Mouse (Mus musculus) kidney, postnatal 0 days (tissue): ENCODE measurements around the gene Carns1. TPM values are rescaled to one million over a fixed set of nuclear protein-coding genes. Genes with fewer than 3 reads are reported as not detected.

Experiments used
- ATAC-seq: fragments of 200-750 bp; cut with Nextera tagmentation; replicated peaks from 2 replicates; pipeline ENCODE4 v1.8.0; 2017; ENCODE audit warnings: low read depth, moderate number of reproducible peaks, moderate TSS enrichment, moderate library complexity; ENCODE audit not compliant: low FRiP score
- DNase-seq: peaks from one replicate; pipeline ENCODE4 v3.0.0-alpha.2; 2016; ENCODE audit warnings: low spot score
- H3K27ac ChIP-seq: fragments of 300-500 bp; sonication (generic); 2 replicates; pipeline ENCODE4 v1.5.1; 2014; ENCODE audit warnings: mild to moderate bottlenecking
- H3K27me3 ChIP-seq: fragments of 300-500 bp; sonication (generic); 2 replicates; pipeline ENCODE4 v1.6.1; 2014; ENCODE audit warnings: low read length, mixed read lengths; ENCODE audit not compliant: insufficient read depth
- H3K36me3 ChIP-seq: fragments of 300-500 bp; sonication (generic); 2 replicates; pipeline ENCODE4 v1.6.1; 2014; ENCODE audit warnings: low read length, mixed read lengths; ENCODE audit not compliant: insufficient read depth
- H3K4me1 ChIP-seq: fragments of 300-500 bp; sonication (generic); replicated peaks from 2 replicates; pipeline ENCODE4 v1.6.1; 2014; ENCODE audit warnings: antibody characterized with exemption, low read length, mixed read lengths; ENCODE audit not compliant: insufficient read depth
- H3K4me2 ChIP-seq: fragments of 300-500 bp; sonication (generic); 2 replicates; pipeline ENCODE4 v1.6.1; 2014; ENCODE audit warnings: mild to moderate bottlenecking, low read length, moderate library complexity, mixed read lengths
- H3K4me3 ChIP-seq: fragments of 300-500 bp; sonication (generic); replicated peaks from 2 replicates; pipeline ENCODE4 v1.5.1; 2014; ENCODE audit warnings: low read depth, low read length
- H3K9ac ChIP-seq: fragments of 300-500 bp; sonication (generic); 2 replicates; pipeline ENCODE4 v1.6.1; 2014; ENCODE audit warnings: low read depth, low read length
- H3K9me3 ChIP-seq: fragments of 300-500 bp; sonication (generic); replicated peaks from 2 replicates; pipeline ENCODE4 v1.6.1; 2016; ENCODE audit warnings: low read length, inconsistent platforms, mixed read lengths
- CTCF ChIP-seq: IDR thresholded peaks from 2 replicates; pipeline ENCODE4 v1.5.1; 2016; ENCODE audit warnings: antibody characterized with exemption, low read depth, mild to moderate bottlenecking, moderate library complexity
- WGBS: fragments of 180-500 bp; shearing (Covaris S2); extraction: QIAGEN DNeasy Blood & Tissue Kit; methylation state at CpG from one replicate; pipeline ENCODE4 v1.1.7; 2014; 5-methylcytosine and 5-hydroxymethylcytosine counted together
- polyA plus RNA-seq: library from polyadenylated mRNA; unstranded; fragments of >200 nt; fragmentation: Nextera tagmentation; extraction: Ambion mirVana; gene quantifications from 2 replicates; pipeline ENCODE4 v1.2.1, GENCODE M21; 2015

The Carns1 gene
- polyA plus RNA-seq, 1 experiment from 2014 or later = 3.3 TPM

- no peak overlapping the region for H3K27ac ChIP-seq
- DNase-seq (peak; percentile 11), ATAC-seq (no peak)
Observed at GRCm38 (mm10) chr19:4203604-4204326, 28.5 kb upstream of the Carns1 start.

DNA sequence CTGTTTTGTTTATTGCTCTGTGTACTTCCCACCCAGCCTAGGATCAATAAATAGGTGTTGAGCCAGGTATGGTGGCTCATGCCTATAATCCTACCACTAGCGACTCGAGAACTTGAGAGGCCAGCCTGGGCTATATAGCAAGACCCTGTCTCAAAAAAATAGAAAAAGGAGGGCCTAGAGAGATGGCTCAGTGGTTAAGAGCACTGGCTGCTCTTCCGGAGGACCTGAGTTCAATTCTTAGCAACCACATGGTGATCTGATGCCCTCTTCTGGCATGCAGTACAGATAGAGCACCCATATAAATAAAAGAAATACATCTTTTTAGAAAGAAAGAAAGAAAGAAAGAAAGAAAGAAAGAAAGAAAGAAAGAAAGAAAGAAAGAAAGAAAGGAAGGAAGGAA lies 27.9 kb upstream of the Carns1 start:
- peak; percentile 32 for TF ChIP-seq CTCF

More at GRCm38 (mm10) chr19:4203604-4204326, 28.5 kb upstream of the Carns1 start:
- Histone ChIP-seq H3K4me3 (no peak overlapping the region), H3K4me1 (peaks cover 9% of the 10 kb centered on the region), H3K36me3 (peaks cover 6% of the 10 kb centered on the region; the same call in 1 of the 2 replicates), H3K27me3 (no peaks in the 10 kb centered on the region), H3K4me2 (no peak overlapping the region), H3K9me3 (no peaks in the 10 kb centered on the region), H3K9ac (no peak overlapping the region)
- 63% methylated on average over 13 of the region's 13 CpGs for WGBS
- TF ChIP-seq CTCF = no peak

DNA sequence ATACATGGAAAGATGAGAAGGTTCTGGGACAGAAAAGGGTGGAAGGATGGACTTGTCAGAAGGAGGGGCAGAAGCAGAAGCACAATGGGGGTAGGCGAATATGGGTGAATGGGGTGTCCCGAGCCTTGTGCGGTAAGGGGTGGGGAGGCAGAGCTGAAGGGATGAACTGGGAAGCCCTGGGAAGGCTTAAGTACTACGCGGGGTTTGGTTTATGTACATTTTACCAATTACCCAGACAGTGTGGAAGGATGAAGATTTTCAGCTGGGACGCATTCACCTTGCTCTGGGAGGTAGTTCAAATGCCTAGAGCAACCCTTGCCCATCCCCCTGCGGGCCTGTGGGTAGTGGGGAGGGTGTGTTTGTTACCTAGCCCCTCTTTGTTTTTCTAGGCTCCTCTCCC lies 26.9 kb upstream of the Carns1 start:
- Histone ChIP-seq H3K9me3 (no peaks in the 10 kb centered on the region), H3K9ac (peak overlapping the region; percentile 62), H3K4me1 (peaks cover 9% of the 10 kb centered on the region), H3K4me2 (peak overlapping the region; percentile 87), H3K27ac (no peak overlapping the region), H3K4me3 (peak overlapping the region; percentile 53), H3K27me3 (no peaks in the 10 kb centered on the region), H3K36me3 (peaks cover 6% of the 10 kb centered on the region; the same call in 1 of the 2 replicates)
- no peak for DNase-seq
- ATAC-seq = no peak
- WGBS = 42% methylated on average over 7 of the region's 7 CpGs
- TF ChIP-seq CTCF = no peak

More for the DNA sequence above, 27.9 kb upstream of the Carns1 start:
- DNase-seq (no peak), ATAC-seq (no peak)
- whole genome bisulfite sequencing = 60% methylated on average over 3 of the region's 3 CpGs
- no peak overlapping the region for H3K27ac ChIP-seq
- no peaks in the 10 kb centered on the region for H3K27me3 ChIP-seq
- H3K4me3 ChIP-seq = no peak overlapping the region
- H3K36me3 ChIP-seq = peaks cover 6% of the 10 kb centered on the region; the same call in 1 of the 2 replicates
- H3K4me1 ChIP-seq = peaks cover 9% of the 10 kb centered on the region
- H3K9me3 ChIP-seq = no peaks in the 10 kb centered on the region
- H3K9ac ChIP-seq = no peak overlapping the region
- H3K4me2 ChIP-seq = no peak overlapping the region

GRCm38 (mm10) chr19:4201291-4201909 lies 26.1 kb upstream of the Carns1 start, which contains the start of gene Rad9a:
TSS of gene Rad9a (minus strand) at chr19:4201662.
- no peak for TF ChIP-seq CTCF
- ATAC-seq = peak; percentile 82
- peaks cover 11% of the 10 kb centered on the region; the same call in 1 of the 2 replicates for H3K36me3 ChIP-seq
- H3K4me2 ChIP-seq = peak within 1 kb of the TSS; percentile 87
- WGBS = under 1% methylated on average over 34 of the region's 34 CpGs
- H3K4me1 ChIP-seq = peaks cover 13% of the 10 kb centered on the region
- H3K9me3 ChIP-seq = no peaks in the 10 kb centered on the region
- H3K4me3 ChIP-seq = peak within 1 kb of the TSS; percentile 53
- peak within 1 kb of the TSS; percentile 62 for H3K9ac ChIP-seq
- peak within 1 kb of the TSS; percentile 55 for H3K27ac ChIP-seq
- no peaks in the 10 kb centered on the region for H3K27me3 ChIP-seq
- DNase-seq = peak; percentile 99

DNA sequence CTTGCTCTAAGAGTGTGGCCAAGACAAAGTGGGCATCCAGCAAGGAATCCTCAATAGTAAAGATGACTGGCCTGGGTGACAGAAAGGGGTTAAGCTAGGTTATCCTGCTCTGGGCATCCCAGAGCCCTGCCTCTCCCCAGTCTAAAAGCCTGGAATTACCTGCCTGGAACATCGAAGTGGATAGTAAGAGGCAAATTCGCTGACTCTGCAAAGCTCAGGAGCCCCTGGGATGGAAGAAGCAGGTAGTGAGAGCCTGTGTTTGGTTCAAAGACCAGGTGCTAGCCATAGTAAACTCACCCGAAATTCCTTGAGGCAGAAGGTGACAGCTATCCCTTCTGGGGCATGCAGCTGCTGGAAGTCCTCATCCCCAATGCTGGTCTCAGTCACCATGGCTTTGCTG lies 21.9 kb upstream of the Carns1 start:
- Histone ChIP-seq H3K9ac (no peak overlapping the region), H3K4me2 (no peak overlapping the region), H3K9me3 (no peaks in the 10 kb centered on the region), H3K4me3 (no peak overlapping the region), H3K36me3 (peaks cover 32% of the 10 kb centered on the region), H3K4me1 (peaks cover 19% of the 10 kb centered on the region), H3K27me3 (no peaks in the 10 kb centered on the region), H3K27ac (no peak overlapping the region)
- no peak for TF ChIP-seq CTCF
- ATAC-seq (no peak), DNase-seq (no peak)
- WGBS = 59% methylated on average over 3 of the region's 3 CpGs

DNA sequence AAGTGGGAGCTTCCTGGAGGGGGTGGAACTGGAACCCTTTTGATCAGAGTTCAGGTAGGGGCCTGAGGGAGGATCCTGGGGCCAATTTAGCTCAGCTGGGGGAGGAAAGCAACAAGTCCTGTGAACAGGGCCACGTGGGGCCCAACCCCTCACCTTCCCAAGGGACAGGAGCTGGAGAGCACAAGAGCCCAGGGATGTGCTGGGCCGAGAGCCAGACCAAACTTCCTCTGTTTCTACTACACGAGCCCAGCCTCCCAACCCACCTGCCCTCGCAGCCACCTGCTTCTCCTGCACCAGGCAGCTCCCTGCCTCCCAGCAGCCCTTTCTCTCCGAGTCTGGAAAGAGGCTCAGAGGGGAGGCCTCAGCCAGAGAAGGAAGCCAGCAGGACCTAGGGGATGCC lies 21.3 kb upstream of the Carns1 start:
- Histone ChIP-seq H3K9me3 (no peaks in the 10 kb centered on the region), H3K4me3 (no peak overlapping the region), H3K4me2 (no peak overlapping the region), H3K4me1 (peaks cover 19% of the 10 kb centered on the region), H3K27me3 (no peaks in the 10 kb centered on the region), H3K9ac (0 out of 2 replicates have a peak overlapping the region, but pooled peaks have one; percentile 24), H3K27ac (no peak overlapping the region), H3K36me3 (peaks cover 32% of the 10 kb centered on the region)
- 0% methylated on average over 5 of the region's 5 CpGs for WGBS
- DNase-seq (no peak), ATAC-seq (no peak)
- TF ChIP-seq CTCF = no peak
